Mouse (Mus musculus): ENCODE measurements around the gene Dbnl. TPM values are rescaled to one million over a fixed set of nuclear protein-coding genes. Genes with fewer than 3 reads are reported as not detected.
A peak's percentile ranks its signal among the peaks of the same experiment; 100 is the strongest.

Dbnl gene
- polyA plus RNA-seq, 1 experiment = 109 TPM

- peak; percentile 26; the same call in 1 of the 2 replicates for TF ChIP-seq CTCF (IDR thresholded peaks at IDR 0.05; ENCODE audit: extremely low read depth, insufficient read length, insufficient replicate concordance, low read depth, low read length)
- TF ChIP-seq POLR2A (IDR thresholded peaks at IDR 0.05; ENCODE audit: low read depth, low read length) = no peak
- Histone ChIP-seq H3K27ac (ENCODE audit: insufficient read depth, low read depth, low read length) (no peak overlapping the region), H3K4me1 (ENCODE audit: control insufficient read depth, insufficient read depth, insufficient read length, low read length) (peaks cover 2% of the 10 kb centered on the region; the same call in 1 of the 2 replicates), H3K4me3 (ENCODE audit: low read depth, low read length) (no peak overlapping the region), H3K36me3 (ENCODE audit: control insufficient read depth, insufficient read depth, low read length) (peaks cover 39% of the 10 kb centered on the region), H3K27me3 (ENCODE audit: control insufficient read depth, insufficient read depth, low read length) (no peaks in the 10 kb centered on the region)
- 77% methylated on average over 1 of the region's 1 CpGs for WGBS
Measured at GRCm38 (mm10) chr11:5836126-5836525, 47.8 kb downstream of the Dbnl start.

GRCm38 (mm10) chr11:5837251-5838246, 49.3 kb downstream of the Dbnl start, which contains the start of gene Polm:
Polm (minus strand) TSS chr11:5838016.
- TF ChIP-seq POLR2A (IDR thresholded peaks at IDR 0.05; ENCODE audit: low read depth, low read length) (peak; percentile 55), CTCF (IDR thresholded peaks at IDR 0.05; ENCODE audit: extremely low read depth, insufficient read length, insufficient replicate concordance, low read depth, low read length) (peak; percentile 67; the same call in 1 of the 2 replicates)
- WGBS = under 1% methylated on average over 63 of the region's 63 CpGs
- Histone ChIP-seq H3K27me3 (ENCODE audit: control insufficient read depth, insufficient read depth, low read length) (no peaks in the 10 kb centered on the region), H3K36me3 (ENCODE audit: control insufficient read depth, insufficient read depth, low read length) (peaks cover 25% of the 10 kb centered on the region; the same call in 1 of the 2 replicates), H3K4me1 (ENCODE audit: control insufficient read depth, insufficient read depth, insufficient read length, low read length) (peaks cover 2% of the 10 kb centered on the region; the same call in 1 of the 2 replicates), H3K27ac (ENCODE audit: insufficient read depth, low read depth, low read length) (peak within 1 kb of the TSS; percentile 89), H3K4me3 (ENCODE audit: low read depth, low read length) (peak within 1 kb of the TSS; percentile 89)

GRCm38 (mm10) chr11:5840346-5840745, 52.1 kb downstream of the Dbnl start:
- peaks cover 2% of the 10 kb centered on the region; the same call in 1 of the 2 replicates for H3K4me1 ChIP-seq (ENCODE audit: control insufficient read depth, insufficient read depth, insufficient read length, low read length)
- H3K27ac ChIP-seq (ENCODE audit: insufficient read depth, low read depth, low read length) = no peak overlapping the region
- TF ChIP-seq POLR2A (IDR thresholded peaks at IDR 0.05; ENCODE audit: low read depth, low read length) = no peak
- TF ChIP-seq CTCF (IDR thresholded peaks at IDR 0.05; ENCODE audit: extremely low read depth, insufficient read length, insufficient replicate concordance, low read depth, low read length) = no peak
- H3K36me3 ChIP-seq (ENCODE audit: control insufficient read depth, insufficient read depth, low read length) = peaks cover 6% of the 10 kb centered on the region; the same call in 1 of the 2 replicates
- no peaks in the 10 kb centered on the region for H3K27me3 ChIP-seq (ENCODE audit: control insufficient read depth, insufficient read depth, low read length)
- H3K4me3 ChIP-seq (ENCODE audit: low read depth, low read length) = no peak overlapping the region
- WGBS = 91% methylated on average over 7 of the region's 7 CpGs

- Histone ChIP-seq H3K27me3 (ENCODE audit: control insufficient read depth, insufficient read depth, low read length) (no peaks in the 10 kb centered on the region), H3K4me1 (ENCODE audit: control insufficient read depth, insufficient read depth, insufficient read length, low read length) (peaks cover under 1% of the 10 kb centered on the region; the same call in 1 of the 2 replicates), H3K27ac (ENCODE audit: insufficient read depth, low read depth, low read length) (no peak overlapping the region), H3K36me3 (ENCODE audit: control insufficient read depth, insufficient read depth, low read length) (no peaks in the 10 kb centered on the region), H3K4me3 (ENCODE audit: low read depth, low read length) (no peak overlapping the region)
- WGBS = 94% methylated on average over 2 of the region's 2 CpGs
- TF ChIP-seq POLR2A (IDR thresholded peaks at IDR 0.05; ENCODE audit: low read depth, low read length) = no peak
- TF ChIP-seq CTCF (IDR thresholded peaks at IDR 0.05; ENCODE audit: extremely low read depth, insufficient read length, insufficient replicate concordance, low read depth, low read length) = no peak
Measured at GRCm38 (mm10) chr11:5841751-5842150, 53.5 kb downstream of the Dbnl start.

- Histone ChIP-seq H3K27ac (ENCODE audit: insufficient read depth, low read depth, low read length) (no peak overlapping the region), H3K27me3 (ENCODE audit: control insufficient read depth, insufficient read depth, low read length) (no peaks in the 10 kb centered on the region), H3K4me1 (ENCODE audit: control insufficient read depth, insufficient read depth, insufficient read length, low read length) (peaks cover 5% of the 10 kb centered on the region; the same call in 1 of the 2 replicates), H3K36me3 (ENCODE audit: control insufficient read depth, insufficient read depth, low read length) (no peaks in the 10 kb centered on the region), H3K4me3 (ENCODE audit: low read depth, low read length) (no peak overlapping the region)
- no peak for TF ChIP-seq POLR2A (IDR thresholded peaks at IDR 0.05; ENCODE audit: low read depth, low read length)
- TF ChIP-seq CTCF (IDR thresholded peaks at IDR 0.05; ENCODE audit: extremely low read depth, insufficient read length, insufficient replicate concordance, low read depth, low read length) = no peak
- WGBS = 85% methylated on average over 3 of the region's 3 CpGs
Measured at GRCm38 (mm10) chr11:5843131-5843530, 54.8 kb downstream of the Dbnl start.

GRCm38 (mm10) chr11:5846639-5847345, 58.5 kb downstream of the Dbnl start:
- Histone ChIP-seq H3K27ac (ENCODE audit: insufficient read depth, low read depth, low read length) (peak overlapping the region; percentile 57), H3K4me3 (ENCODE audit: low read depth, low read length) (no peak overlapping the region), H3K36me3 (ENCODE audit: control insufficient read depth, insufficient read depth, low read length) (no peaks in the 10 kb centered on the region), H3K4me1 (ENCODE audit: control insufficient read depth, insufficient read depth, insufficient read length, low read length) (peaks cover 5% of the 10 kb centered on the region; the same call in 1 of the 2 replicates), H3K27me3 (ENCODE audit: control insufficient read depth, insufficient read depth, low read length) (no peaks in the 10 kb centered on the region)
- WGBS = 17% methylated on average over 7 of the region's 7 CpGs
- TF ChIP-seq CTCF (IDR thresholded peaks at IDR 0.05; ENCODE audit: extremely low read depth, insufficient read length, insufficient replicate concordance, low read depth, low read length) = no peak
- no peak for TF ChIP-seq POLR2A (IDR thresholded peaks at IDR 0.05; ENCODE audit: low read depth, low read length)

Data from small intestine, adult 2 months (tissue).